Mouse (Mus musculus): Measurements from ENCODE around the gene Alms1.

- TF ChIP-seq POLR2A (IDR thresholded peaks at IDR 0.05; ENCODE audit: borderline replicate concordance, low read depth, low read length), result no peak
- no peak for TF ChIP-seq CTCF (IDR thresholded peaks at IDR 0.05; ENCODE audit: low read depth, low read length)
Observed at GRCm38 (mm10) chr6:85653244-85653643, 65.9 kb downstream of the Alms1 start.

Data from bone marrow macrophage, adult 2 months (primary cell).